Mouse (Mus musculus): Measurements from ENCODE around the gene Hif3a. TPM values are rescaled to one million over a fixed set of nuclear protein-coding genes. Genes with fewer than 3 reads are reported as not detected.

Hif3a gene
- total RNA-seq, 2 experiments from 2014 or later: 3.1 to 3.8 TPM

- peak; percentile 57 for DNase-seq
These were observed 5.4 kb downstream of the Hif3a start for GRCm38 (mm10) chr7:17056601-17057523.

- DNase-seq: peak; percentile 85
These were observed 6.1 kb downstream of the Hif3a start for GRCm38 (mm10) chr7:17056081-17056581.

GRCm38 (mm10) chr7:17055287-17055946 is 6.8 kb downstream of the Hif3a start:
- DNase-seq: peak; percentile 4

GRCm38 (mm10) chr7:17054325-17054989 is 7.8 kb downstream of the Hif3a start:
- no peak for DNase-seq

- peak; percentile 81 for DNase-seq
These were observed 11.2 kb downstream of the Hif3a start for GRCm38 (mm10) chr7:17050933-17051594.

GRCm38 (mm10) chr7:17050491-17050890 is 11.7 kb downstream of the Hif3a start:
- no peak for DNase-seq

- no peak for DNase-seq
These were observed 13.6 kb downstream of the Hif3a start for GRCm38 (mm10) chr7:17048431-17049190.

GRCm38 (mm10) chr7:17047041-17047682 is 15.1 kb downstream of the Hif3a start:
- DNase-seq: no peak

- no peak for DNase-seq
These were observed 16.5 kb downstream of the Hif3a start for GRCm38 (mm10) chr7:17045743-17046142.

GRCm38 (mm10) chr7:17039373-17039772 is 22.9 kb downstream of the Hif3a start:
- no peak for DNase-seq

- DNase-seq: no peak
These were observed 24.1 kb downstream of the Hif3a start for GRCm38 (mm10) chr7:17038018-17038695.

GRCm38 (mm10) chr7:17030239-17030638 is 32.0 kb downstream of the Hif3a start:
- DNase-seq: no peak

GRCm38 (mm10) chr7:17028923-17029322 is 33.3 kb downstream of the Hif3a start:
- no peak for DNase-seq

GRCm38 (mm10) chr7:17027588-17028343 is 34.5 kb downstream of the Hif3a start, which contains the start of gene Ppp5c:
Ppp5c (minus strand) TSS chr7:17027924.
- DNase-seq: peak; percentile 94

- DNase-seq: no peak
These were observed 35.3 kb downstream of the Hif3a start for GRCm38 (mm10) chr7:17026710-17027587.

GRCm38 (mm10) chr7:17025896-17026622 is 36.2 kb downstream of the Hif3a start:
- DNase-seq: no peak

- DNase-seq: no peak
These were observed 36.7 kb downstream of the Hif3a start for GRCm38 (mm10) chr7:17025505-17025894.
